Mouse (Mus musculus) hindbrain, postnatal 0 days (tissue): Measurements from ENCODE around the gene Adar. TPM values are rescaled to one million over a fixed set of nuclear protein-coding genes. Genes with fewer than 3 reads are reported as not detected.
"Not testable (repeated sequence)": the region's sequence is repeated elsewhere in the genome, so short reads cannot be mapped to it uniquely, and the experiment has no call there.

Experiments
- ATAC-seq: fragments of 200-750 bp; cut with Nextera tagmentation; 2 replicates; pipeline ENCODE4 v1.8.0; 2017; ENCODE audit warnings: mild to moderate bottlenecking, moderate TSS enrichment, moderate library complexity
- DNase-seq: peaks from one replicate; pipeline ENCODE4 v3.0.0-alpha.2; 2015; ENCODE audit warnings: low spot score
- H3K27ac ChIP-seq: fragments of 300-500 bp; sonication (generic); 2 replicates; pipeline ENCODE4 v1.5.1; 2014; ENCODE audit warnings: mild to moderate bottlenecking
- H3K27me3 ChIP-seq: fragments of 300-500 bp; sonication (generic); 2 replicates; pipeline ENCODE4 v1.6.1; 2014; ENCODE audit warnings: low read length, mixed read lengths; ENCODE audit not compliant: insufficient read depth
- H3K36me3 ChIP-seq: fragments of 300-500 bp; sonication (generic); 2 replicates; pipeline ENCODE4 v1.6.1; 2014; ENCODE audit warnings: low read length, mixed read lengths; ENCODE audit not compliant: insufficient read depth
- H3K4me1 ChIP-seq: fragments of 300-500 bp; sonication (generic); 2 replicates; pipeline ENCODE4 v1.6.1; 2014; ENCODE audit warnings: antibody characterized with exemption, low read length, mixed read lengths; ENCODE audit not compliant: insufficient read depth
- H3K4me2 ChIP-seq: fragments of 300-500 bp; sonication (generic); 2 replicates; pipeline ENCODE4 v1.6.1; 2014; ENCODE audit warnings: low read depth, mild to moderate bottlenecking, low read length, moderate library complexity, mixed read lengths
- H3K4me3 ChIP-seq: fragments of 300-500 bp; sonication (generic); 2 replicates; pipeline ENCODE4 v1.5.1; 2014; ENCODE audit warnings: low read length
- H3K9ac ChIP-seq: fragments of 300-500 bp; sonication (generic); replicated peaks from 2 replicates; pipeline ENCODE4 v1.6.1; 2014; ENCODE audit warnings: mild to moderate bottlenecking, low read length, moderate library complexity, mixed read lengths
- H3K9me3 ChIP-seq: fragments of 300-500 bp; sonication (generic); 2 replicates; pipeline ENCODE4 v1.6.1; 2016; ENCODE audit warnings: low read length, mixed read lengths
- CTCF ChIP-seq: IDR thresholded peaks from 2 replicates; pipeline ENCODE4 v1.5.1; 2016; ENCODE audit warnings: antibody characterized with exemption, control low read depth, low read depth
- WGBS: fragments of 180-500 bp; shearing (Covaris S2); extraction: QIAGEN DNeasy Blood & Tissue Kit; methylation state at CpG from one replicate; pipeline ENCODE4 v1.1.7; 2014; 5-methylcytosine and 5-hydroxymethylcytosine counted together
- polyA plus RNA-seq: library from polyadenylated mRNA; unstranded; fragments of >200 nt; fragmentation: Nextera tagmentation; extraction: Ambion mirVana; gene quantifications from 2 replicates; pipeline ENCODE4 v1.2.1, GENCODE M21; 2015
- total RNA-seq: library from RNA; depleted of rRNA; stranded (reverse); fragments of >200 nt; gene quantifications from 2 replicates; pipeline ENCODE4 v1.2.3, GENCODE M21; 2014

Gene Adar
- total and polyA plus RNA-seq, 2 experiments from 2014 or later, result 17.3 to 78.0 TPM

- H3K4me2 ChIP-seq, result no peak overlapping the region
- DNase-seq (no peak), ATAC-seq (no peak)
- H3K9me3 ChIP-seq, result no peaks in the 10 kb centered on the region
- no peak overlapping the region for H3K9ac ChIP-seq
- no peaks in the 10 kb centered on the region for H3K4me1 ChIP-seq
- no peaks in the 10 kb centered on the region for H3K27me3 ChIP-seq
- no peaks in the 10 kb centered on the region for H3K36me3 ChIP-seq
- H3K4me3 ChIP-seq, result no peak overlapping the region
- no peak overlapping the region for H3K27ac ChIP-seq
- peak; percentile 19 for TF ChIP-seq CTCF
- 62% methylated on average over 16 of the region's 16 CpGs for WGBS
These were observed 74.0 kb downstream of the Adar start for GRCm38 (mm10) chr3:89788680-89789352.

GRCm38 (mm10) chr3:89794616-89795015, 79.8 kb downstream of the Adar start:
- ATAC-seq (no peak), DNase-seq (no peak)
- Histone ChIP-seq H3K4me2 (no peak overlapping the region), H3K36me3 (no peaks in the 10 kb centered on the region), H3K4me3 (no peak overlapping the region), H3K4me1 (no peaks in the 10 kb centered on the region), H3K9ac (no peak overlapping the region), H3K27ac (no peak overlapping the region), H3K9me3 (no peaks in the 10 kb centered on the region), H3K27me3 (no peaks in the 10 kb centered on the region)
- TF ChIP-seq CTCF, result no peak
- 52% methylated on average over 2 of the region's 2 CpGs for WGBS

GRCm38 (mm10) chr3:89795746-89796145, 80.9 kb downstream of the Adar start:
- Histone ChIP-seq H3K9ac (no peak overlapping the region), H3K9me3 (no peaks in the 10 kb centered on the region), H3K27ac (no peak overlapping the region), H3K4me1 (no peaks in the 10 kb centered on the region), H3K27me3 (no peaks in the 10 kb centered on the region), H3K4me2 (no peak overlapping the region), H3K4me3 (no peak overlapping the region), H3K36me3 (no peaks in the 10 kb centered on the region)
- DNase-seq (peak; percentile 11), ATAC-seq (no peak)
- peak; percentile 45 for TF ChIP-seq CTCF
- 53% methylated on average over 5 of the region's 5 CpGs for WGBS

- 50% methylated on average over 4 of the region's 4 CpGs for WGBS
These were observed 81.5 kb downstream of the Adar start for GRCm38 (mm10) chr3:89796358-89796757.

GRCm38 (mm10) chr3:89798518-89798917, 83.7 kb downstream of the Adar start:
- TF ChIP-seq CTCF, result no peak
- Histone ChIP-seq H3K4me2 (no peak overlapping the region), H3K9me3 (no peaks in the 10 kb centered on the region), H3K27ac (no peak overlapping the region), H3K27me3 (no peaks in the 10 kb centered on the region), H3K9ac (no peak overlapping the region), H3K4me3 (no peak overlapping the region), H3K36me3 (no peaks in the 10 kb centered on the region), H3K4me1 (no peaks in the 10 kb centered on the region)
- DNase-seq (no peak), ATAC-seq (no peak)
- WGBS, result 93% methylated on average over 3 of the region's 3 CpGs

More at GRCm38 (mm10) chr3:89796358-89796757, 81.5 kb downstream of the Adar start:
- Histone ChIP-seq H3K9ac (no peak overlapping the region), H3K27me3 (no peaks in the 10 kb centered on the region), H3K4me2 (no peak overlapping the region), H3K36me3 (no peaks in the 10 kb centered on the region), H3K9me3 (no peaks in the 10 kb centered on the region), H3K4me1 (no peaks in the 10 kb centered on the region), H3K27ac (no peak overlapping the region), H3K4me3 (no peak overlapping the region)
- ATAC-seq (no peak), DNase-seq (no peak)
- no peak for TF ChIP-seq CTCF

- H3K36me3 ChIP-seq, result no peaks in the 10 kb centered on the region
- no peaks in the 10 kb centered on the region for H3K4me1 ChIP-seq
- H3K27me3 ChIP-seq, result no peaks in the 10 kb centered on the region
- no peak for ATAC-seq
- H3K27ac ChIP-seq, result no peak overlapping the region
- no peaks in the 10 kb centered on the region for H3K9me3 ChIP-seq
- no peak for DNase-seq
- 9% methylated on average over 13 of the region's 13 CpGs for WGBS
- H3K4me2 ChIP-seq, result no peak overlapping the region
- no peak for TF ChIP-seq CTCF
- H3K9ac ChIP-seq, result no peak overlapping the region
- H3K4me3 ChIP-seq, result no peak overlapping the region
These were observed 84.7 kb downstream of the Adar start for GRCm38 (mm10) chr3:89799476-89799875.

GRCm38 (mm10) chr3:89800078-89800477, 85.3 kb downstream of the Adar start:
- ATAC-seq, H3K9me3 ChIP-seq: not testable (repeated sequence)

More at GRCm38 (mm10) chr3:89800078-89800477, 85.3 kb downstream of the Adar start:
- not testable (repeated sequence) for DNase-seq, H3K9ac ChIP-seq, H3K4me1 ChIP-seq, H3K27ac ChIP-seq, H3K4me3 ChIP-seq, H3K27me3 ChIP-seq, H3K36me3 ChIP-seq, H3K4me2 ChIP-seq
- WGBS, result 42% methylated on average over 3 of the region's 3 CpGs
